Mouse (Mus musculus): ENCODE measurements at regions not wholly inside any gene's neighbourhood (a gene's known extent, or its start where the extent isn't known, plus 50 kb on each side); places are given as distances from the start of the nearest gene placed in this dataset.
A peak's percentile ranks its signal among the peaks of the same experiment; 100 is the strongest.

- Histone ChIP-seq H3K9ac (ENCODE audit: low read length) (no peak overlapping the region), H3K9me3 (ENCODE audit: control insufficient read depth, low read length) (no peaks in the 10 kb centered on the region), H3K4me3 (ENCODE audit: low read depth, low read length) (no peak overlapping the region), H3K27me3 (ENCODE audit: control insufficient read depth, insufficient read depth, low read length) (no peaks in the 10 kb centered on the region), H3K36me3 (ENCODE audit: control insufficient read depth, insufficient read depth, low read length) (no peaks in the 10 kb centered on the region), H3K27ac (ENCODE audit: low read depth, low read length) (no peak overlapping the region), H3K4me2 (ENCODE audit: low read depth, low read length, severe bottlenecking) (no peak overlapping the region), H3K4me1 (replicated peaks; ENCODE audit: control insufficient read depth, insufficient read depth, low read length) (peaks cover 5% of the 10 kb centered on the region; the same call in 1 of the 2 replicates)
- WGBS: 36% methylated on average over 9 of the region's 9 CpGs
- ATAC-seq (replicated peaks; ENCODE audit: low FRiP score) (peak; percentile 39; the same call in 1 of the 2 replicates), DNase-seq (ENCODE audit: low spot score) (no peak)
Measured at GRCm38 (mm10) chr12:107808158-107808715, 195.2 kb downstream of the Bcl11b start.

DNA sequence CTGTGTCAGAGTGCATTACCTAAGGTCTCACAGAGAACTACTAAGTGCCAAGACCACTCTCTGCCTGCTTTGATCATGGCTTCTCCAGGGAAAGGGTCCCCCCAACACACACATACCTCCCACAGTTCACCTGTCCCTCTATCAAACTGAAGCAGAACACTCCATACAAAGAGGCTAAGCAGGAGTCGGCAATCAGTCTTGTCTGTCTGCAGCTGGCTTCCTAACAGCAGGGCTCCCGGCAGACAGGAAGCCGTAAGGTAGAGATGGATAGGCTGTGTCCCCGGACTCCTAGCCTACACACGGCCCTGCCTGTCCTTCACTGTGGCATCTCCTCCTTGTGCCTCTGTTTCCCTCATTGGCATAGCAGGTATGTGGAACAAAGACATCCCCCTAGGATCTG lies 192.2 kb downstream of the Bcl11b start:
- Histone ChIP-seq H3K27ac (ENCODE audit: low read depth, low read length) (no peak overlapping the region), H3K4me2 (ENCODE audit: low read depth, low read length, severe bottlenecking) (no peak overlapping the region), H3K9ac (ENCODE audit: low read length) (no peak overlapping the region), H3K27me3 (ENCODE audit: control insufficient read depth, insufficient read depth, low read length) (no peaks in the 10 kb centered on the region), H3K9me3 (ENCODE audit: control insufficient read depth, low read length) (no peaks in the 10 kb centered on the region), H3K4me3 (ENCODE audit: low read depth, low read length) (no peak overlapping the region), H3K4me1 (replicated peaks; ENCODE audit: control insufficient read depth, insufficient read depth, low read length) (peaks cover 5% of the 10 kb centered on the region; the same call in 1 of the 2 replicates), H3K36me3 (ENCODE audit: control insufficient read depth, insufficient read depth, low read length) (no peaks in the 10 kb centered on the region)
- ATAC-seq (replicated peaks; ENCODE audit: low FRiP score) (no peak), DNase-seq (ENCODE audit: low spot score) (no peak)
- 60% methylated on average over 5 of the region's 5 CpGs for WGBS

DNA sequence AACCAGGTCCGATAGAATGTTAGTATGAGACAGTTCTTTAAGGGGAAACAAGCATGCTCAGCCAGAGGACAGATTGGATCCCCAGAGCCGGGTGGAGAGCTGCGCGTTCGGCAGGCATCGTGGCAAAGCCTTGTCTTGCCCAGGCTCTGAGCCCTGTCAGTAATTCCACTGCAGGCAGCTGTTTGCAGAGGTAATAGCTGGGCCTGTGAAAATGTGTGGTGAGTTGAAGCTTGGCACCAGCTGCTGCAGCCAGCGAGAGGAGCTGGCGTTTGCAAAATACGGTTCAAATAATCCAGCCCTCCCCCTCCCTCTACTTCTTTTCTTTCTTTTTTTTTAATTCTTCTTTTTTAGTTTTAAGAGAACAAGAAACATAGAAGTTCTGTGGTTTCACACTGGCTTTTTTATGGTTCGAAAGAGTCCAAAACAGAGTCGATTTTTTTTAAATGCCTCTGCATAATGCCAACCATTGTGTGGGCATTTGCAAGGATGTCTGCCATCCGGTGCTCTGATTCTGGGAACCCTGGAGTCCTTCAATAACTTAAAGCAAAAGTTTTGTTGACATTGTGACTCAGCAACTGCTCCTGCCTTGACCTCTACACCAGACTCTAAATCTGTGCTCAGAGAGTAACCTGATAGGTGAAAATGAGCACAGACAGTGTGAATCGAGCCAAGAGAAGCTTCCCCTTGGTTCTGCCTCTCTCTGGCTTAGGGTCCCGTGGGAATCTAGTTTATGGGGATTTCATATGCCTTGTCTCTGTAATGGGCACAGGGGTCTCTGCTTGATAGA lies 190.7 kb downstream of the Bcl11b start:
- Histone ChIP-seq H3K9ac (ENCODE audit: low read length) (no peak overlapping the region), H3K36me3 (ENCODE audit: control insufficient read depth, insufficient read depth, low read length) (no peaks in the 10 kb centered on the region), H3K9me3 (ENCODE audit: control insufficient read depth, low read length) (no peaks in the 10 kb centered on the region), H3K4me3 (ENCODE audit: low read depth, low read length) (no peak overlapping the region), H3K4me2 (ENCODE audit: low read depth, low read length, severe bottlenecking) (no peak overlapping the region), H3K27ac (ENCODE audit: low read depth, low read length) (no peak overlapping the region), H3K4me1 (replicated peaks; ENCODE audit: control insufficient read depth, insufficient read depth, low read length) (peaks cover 2% of the 10 kb centered on the region; the same call in 1 of the 2 replicates), H3K27me3 (ENCODE audit: control insufficient read depth, insufficient read depth, low read length) (no peaks in the 10 kb centered on the region)
- DNase-seq (ENCODE audit: low spot score): no peak
- ATAC-seq (replicated peaks; ENCODE audit: low FRiP score): no peak
- WGBS: 75% methylated on average over 14 of the region's 14 CpGs

DNA sequence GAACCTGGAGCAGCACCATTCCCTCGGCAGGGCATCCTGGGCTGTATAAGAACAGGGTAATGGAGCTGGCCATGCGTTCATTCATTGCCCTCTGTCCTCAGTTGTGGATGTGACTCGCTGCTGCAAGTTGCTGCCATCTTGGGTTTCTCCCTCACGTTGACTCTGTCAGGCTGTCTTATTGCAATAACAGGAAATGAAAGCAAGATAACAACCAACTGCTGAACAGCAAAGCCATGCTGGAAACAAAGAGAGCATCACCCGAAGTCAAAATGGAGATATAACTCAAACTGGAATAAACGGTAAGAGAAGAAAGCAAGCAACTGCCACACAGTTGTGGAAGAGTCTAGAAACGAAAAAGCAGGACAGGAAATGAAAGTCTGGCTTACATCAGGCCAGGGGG lies 188.5 kb downstream of the Bcl11b start:
- Histone ChIP-seq H3K9me3 (ENCODE audit: control insufficient read depth, low read length) (no peaks in the 10 kb centered on the region), H3K9ac (ENCODE audit: low read length) (no peak overlapping the region), H3K27me3 (ENCODE audit: control insufficient read depth, insufficient read depth, low read length) (no peaks in the 10 kb centered on the region), H3K4me3 (ENCODE audit: low read depth, low read length) (no peak overlapping the region), H3K36me3 (ENCODE audit: control insufficient read depth, insufficient read depth, low read length) (no peaks in the 10 kb centered on the region), H3K4me1 (replicated peaks; ENCODE audit: control insufficient read depth, insufficient read depth, low read length) (no peaks in the 10 kb centered on the region), H3K4me2 (ENCODE audit: low read depth, low read length, severe bottlenecking) (no peak overlapping the region), H3K27ac (ENCODE audit: low read depth, low read length) (no peak overlapping the region)
- ATAC-seq (replicated peaks; ENCODE audit: low FRiP score): no peak
- 85% methylated on average over 7 of the region's 7 CpGs for WGBS
- no peak for DNase-seq (ENCODE audit: low spot score)

- no peak for ATAC-seq (replicated peaks; ENCODE audit: low FRiP score)
- Histone ChIP-seq H3K4me2 (ENCODE audit: low read depth, low read length, severe bottlenecking) (no peak overlapping the region), H3K4me1 (replicated peaks; ENCODE audit: control insufficient read depth, insufficient read depth, low read length) (no peaks in the 10 kb centered on the region), H3K4me3 (ENCODE audit: low read depth, low read length) (no peak overlapping the region), H3K36me3 (ENCODE audit: control insufficient read depth, insufficient read depth, low read length) (no peaks in the 10 kb centered on the region), H3K27me3 (ENCODE audit: control insufficient read depth, insufficient read depth, low read length) (no peaks in the 10 kb centered on the region), H3K9ac (ENCODE audit: low read length) (no peak overlapping the region), H3K27ac (ENCODE audit: low read depth, low read length) (no peak overlapping the region), H3K9me3 (ENCODE audit: control insufficient read depth, low read length) (no peaks in the 10 kb centered on the region)
- no peak for DNase-seq (ENCODE audit: low spot score)
- 85% methylated on average over 5 of the region's 5 CpGs for WGBS
Measured at GRCm38 (mm10) chr12:107823768-107824394, 179.5 kb downstream of the Bcl11b start.

- Histone ChIP-seq H3K4me2 (ENCODE audit: low read depth, low read length, severe bottlenecking) (no peak overlapping the region), H3K9me3 (ENCODE audit: control insufficient read depth, low read length) (no peaks in the 10 kb centered on the region), H3K9ac (ENCODE audit: low read length) (no peak overlapping the region), H3K27ac (ENCODE audit: low read depth, low read length) (no peak overlapping the region), H3K36me3 (ENCODE audit: control insufficient read depth, insufficient read depth, low read length) (no peaks in the 10 kb centered on the region), H3K4me3 (ENCODE audit: low read depth, low read length) (no peak overlapping the region), H3K27me3 (ENCODE audit: control insufficient read depth, insufficient read depth, low read length) (no peaks in the 10 kb centered on the region), H3K4me1 (replicated peaks; ENCODE audit: control insufficient read depth, insufficient read depth, low read length) (no peaks in the 10 kb centered on the region)
- WGBS: 88% methylated on average over 4 of the region's 4 CpGs
- ATAC-seq (replicated peaks; ENCODE audit: low FRiP score) (no peak), DNase-seq (ENCODE audit: low spot score) (no peak)
Measured at GRCm38 (mm10) chr12:107825921-107826320, 177.5 kb downstream of the Bcl11b start.

DNA sequence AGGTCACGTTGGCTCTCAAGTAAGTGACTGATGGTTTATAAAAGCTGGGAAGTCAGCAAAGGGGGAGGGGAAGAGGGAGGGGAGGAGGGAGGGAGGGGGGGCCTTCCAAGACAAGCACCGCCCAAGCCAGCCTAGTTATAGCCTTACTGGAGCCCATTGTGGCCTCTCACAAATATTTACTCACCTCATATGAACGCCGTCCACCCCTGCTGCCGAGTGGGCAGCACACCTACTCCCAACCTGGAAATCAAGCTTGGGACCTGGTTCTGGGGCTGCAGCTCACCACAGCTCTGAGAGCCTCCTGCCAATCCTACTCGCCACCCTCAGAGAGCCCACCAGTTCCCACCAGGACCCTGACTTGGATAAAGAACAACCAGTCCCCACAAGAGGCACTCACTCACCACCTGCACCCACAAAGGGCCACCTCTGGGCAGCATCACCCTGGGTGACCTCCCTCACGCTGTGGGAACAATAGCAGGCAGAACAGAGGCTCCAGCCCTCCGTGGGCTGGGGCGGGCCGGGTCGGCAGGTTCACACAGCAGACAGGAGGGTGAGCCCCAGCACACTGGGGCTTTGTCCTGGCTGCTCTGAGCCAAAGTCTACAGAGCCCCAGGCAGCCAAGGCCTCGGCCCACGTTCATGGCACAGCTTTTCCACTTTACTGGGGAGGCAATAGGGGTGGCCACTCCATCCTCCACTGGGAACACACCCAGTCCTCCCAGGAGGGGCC lies 171.8 kb downstream of the Bcl11b start:
- no peak overlapping the region for H3K9ac ChIP-seq (ENCODE audit: low read length)
- no peaks in the 10 kb centered on the region for H3K27me3 ChIP-seq (ENCODE audit: control insufficient read depth, insufficient read depth, low read length)
- WGBS: 34% methylated on average over 13 of the region's 13 CpGs
- H3K4me1 ChIP-seq (replicated peaks; ENCODE audit: control insufficient read depth, insufficient read depth, low read length): peaks cover 4% of the 10 kb centered on the region; the same call in 1 of the 2 replicates
- ATAC-seq (replicated peaks; ENCODE audit: low FRiP score) (no peak), DNase-seq (ENCODE audit: low spot score) (no peak)
- no peaks in the 10 kb centered on the region for H3K9me3 ChIP-seq (ENCODE audit: control insufficient read depth, low read length)
- no peak overlapping the region for H3K27ac ChIP-seq (ENCODE audit: low read depth, low read length)
- H3K36me3 ChIP-seq (ENCODE audit: control insufficient read depth, insufficient read depth, low read length): no peaks in the 10 kb centered on the region
- H3K4me2 ChIP-seq (ENCODE audit: low read depth, low read length, severe bottlenecking): no peak overlapping the region
- no peak overlapping the region for H3K4me3 ChIP-seq (ENCODE audit: low read depth, low read length)

- Histone ChIP-seq H3K9ac (ENCODE audit: low read length) (no peak overlapping the region), H3K9me3 (ENCODE audit: control insufficient read depth, low read length) (no peaks in the 10 kb centered on the region), H3K36me3 (ENCODE audit: control insufficient read depth, insufficient read depth, low read length) (no peaks in the 10 kb centered on the region), H3K27ac (ENCODE audit: low read depth, low read length) (no peak overlapping the region), H3K4me3 (ENCODE audit: low read depth, low read length) (no peak overlapping the region), H3K27me3 (ENCODE audit: control insufficient read depth, insufficient read depth, low read length) (no peaks in the 10 kb centered on the region), H3K4me1 (replicated peaks; ENCODE audit: control insufficient read depth, insufficient read depth, low read length) (peaks cover 4% of the 10 kb centered on the region; the same call in 1 of the 2 replicates), H3K4me2 (ENCODE audit: low read depth, low read length, severe bottlenecking) (no peak overlapping the region)
- ATAC-seq (replicated peaks; ENCODE audit: low FRiP score) (no peak), DNase-seq (ENCODE audit: low spot score) (no peak)
- 92% methylated on average over 8 of the region's 8 CpGs for WGBS
Measured at GRCm38 (mm10) chr12:107833001-107833400, 170.4 kb downstream of the Bcl11b start.

Data from forebrain, embryonic 11.5 days (tissue).